Mouse (Mus musculus) lung, adult 2 months (tissue): ENCODE measurements around the gene Stau1.

Experiments
- CTCF ChIP-seq: fragments of 200-500 bp; IDR thresholded peaks from 2 replicates; pipeline ENCODE4 v1.5.1; 2011; ENCODE audit warnings: mild to moderate bottlenecking, low read length, control low read depth; ENCODE audit not compliant: insufficient read depth
- POLR2A ChIP-seq: fragments of 200-500 bp; IDR thresholded peaks from 2 replicates; pipeline ENCODE4 v1.6.1; 2011; ENCODE audit warnings: low read depth, mild to moderate bottlenecking, control low read depth, low read length, borderline replicate concordance; ENCODE audit errors: extremely low read depth

GRCm38 (mm10) chr2:166991945-166992344 is 4.2 kb downstream of the Stau1 start:
- TF ChIP-seq POLR2A (no peak), CTCF (no peak)
